Mouse (Mus musculus) layer of hippocampus, postnatal 25 days (tissue): ENCODE data around the gene Fmod. TPM values are rescaled to one million over a fixed set of nuclear protein-coding genes. Genes with fewer than 3 reads are reported as not detected.

ENCODE experiments used
- DNase-seq, 2 experiments: peaks; one replicate each; pipeline ENCODE4 v3.0.0; 2022; ENCODE audit warnings: mixed read lengths in 2 of 2, low spot score in 1 of 2; ENCODE audit errors: extremely low spot score in 1 of 2
- total RNA-seq, 2 experiments: library from RNA; stranded (reverse); gene quantifications; 2 replicates each; pipeline ENCODE4 v1.2.3; 2021

Gene Fmod
- total RNA-seq, 2 experiments from 2014 or later = 3.2 to 5.4 TPM

GRCm38 (mm10) chr1:134055666-134056245, 18.7 kb downstream of the Fmod start:
- no peak for DNase-seq

- DNase-seq = no peak
These were observed 19.2 kb downstream of the Fmod start for GRCm38 (mm10) chr1:134056285-134056684.

GRCm38 (mm10) chr1:134057736-134058135, 20.7 kb downstream of the Fmod start:
- DNase-seq = no peak

- no peak for DNase-seq
These were observed 21.8 kb downstream of the Fmod start for GRCm38 (mm10) chr1:134058870-134059269.

- no peak for DNase-seq
These were observed 23.0 kb downstream of the Fmod start for GRCm38 (mm10) chr1:134059739-134060695.

- DNase-seq = peak; percentile 72 to 76
These were observed 24.0 kb downstream of the Fmod start for GRCm38 (mm10) chr1:134060849-134061569.

GRCm38 (mm10) chr1:134061915-134062314, 24.9 kb downstream of the Fmod start:
- no peak for DNase-seq

- DNase-seq = peak in 1 of 2 experiments; percentile 43
These were observed 25.5 kb downstream of the Fmod start for GRCm38 (mm10) chr1:134062411-134063085.

- peak in 1 of 2 experiments; percentile 36 for DNase-seq
These were observed 26.2 kb downstream of the Fmod start for GRCm38 (mm10) chr1:134063086-134063772.

GRCm38 (mm10) chr1:134063773-134064125, 26.7 kb downstream of the Fmod start:
- DNase-seq = no peak

GRCm38 (mm10) chr1:134064296-134064831, 27.3 kb downstream of the Fmod start:
- DNase-seq = no peak

GRCm38 (mm10) chr1:134065241-134065809, 28.3 kb downstream of the Fmod start:
- no peak for DNase-seq

GRCm38 (mm10) chr1:134066554-134066953, 29.5 kb downstream of the Fmod start:
- no peak for DNase-seq

- no peak for DNase-seq
These were observed 30.1 kb downstream of the Fmod start for GRCm38 (mm10) chr1:134067143-134067619.

- no peak for DNase-seq
These were observed 33.1 kb downstream of the Fmod start for GRCm38 (mm10) chr1:134070099-134070669.

- DNase-seq = no peak
These were observed 34.5 kb downstream of the Fmod start for GRCm38 (mm10) chr1:134071411-134072018.

GRCm38 (mm10) chr1:134073061-134073564, 36.1 kb downstream of the Fmod start:
- DNase-seq = no peak

- no peak for DNase-seq
These were observed 36.6 kb downstream of the Fmod start for GRCm38 (mm10) chr1:134073658-134074057.
